Mouse (Mus musculus) erythroblast, embryonic 14.5 days (primary cell): Measurements from ENCODE around the gene Ttc7.

Experiments
- GATA1 ChIP-seq: IDR thresholded peaks from 2 replicates; pipeline ENCODE4 v1.6.1; 2012; ENCODE audit warnings: low read length, inconsistent platforms, mixed read lengths
- TAL1 ChIP-seq: IDR thresholded peaks from 3 replicates; pipeline ENCODE4 v1.6.1; 2012; ENCODE audit warnings: low read length, inconsistent platforms, mixed read lengths

- no peak for TF ChIP-seq TAL1
- TF ChIP-seq GATA1, result no peak
Observed at GRCm38 (mm10) chr17:87365268-87365667, 82.6 kb downstream of the Ttc7 start.
